Mouse (Mus musculus) hindbrain, embryonic 12.5 days (tissue): ENCODE measurements around the gene Tmprss9. TPM values are rescaled to one million over a fixed set of nuclear protein-coding genes. Genes with fewer than 3 reads are reported as not detected.

Experiments used
- microRNA counts: library from miRNA; unstranded; fragments of <30 nt; microRNA quantifications from one replicate; lab custom pipeline; 2017
- microRNA-seq: library from miRNA; unstranded; fragments of <30 nt; microRNA quantifications from one replicate; pipeline ENCODE4, GENCODE M21; 2017
- polyA plus RNA-seq: library from polyadenylated mRNA; unstranded; fragments of >200 nt; fragmentation: Nextera tagmentation; extraction: Ambion mirVana; gene quantifications from 2 replicates; pipeline ENCODE4 v1.2.1, GENCODE M21; 2016

The Tmprss9 gene
- polyA plus RNA-seq, 1 experiment from 2014 or later = 0.08 TPM

MicroRNA genes within 50 kb of the gene (microRNA counts, 519-probe panel; counts per million panel counts)
- 470 counts per million, percentile 58 among the panel's probes with 10 or more counts for microRNA mmu-miR-1982 (lab: Ali Mortazavi, UCI)

Small RNA genes within 50 kb of the gene (microRNA-seq; reads per million reads assigned to microRNA genes)
- 2.7 reads per million, percentile 2 among the genes with 10 or more reads in this experiment for gene Mir1982

Other genes with a start within 250 kb of the Tmprss9 start
- gene Csnk1g2, start 249.0 kb upstream of the Tmprss9 start, polyA plus RNA-seq = 190 and 192 TPM in 2 replicates
- 87.8 and 96.4 TPM in 2 replicates for gene Btbd2, start 214.8 kb upstream of the Tmprss9 start, polyA plus RNA-seq
- gene Mknk2, start 193.7 kb upstream of the Tmprss9 start, polyA plus RNA-seq = 88.1 and 90.3 TPM in 2 replicates
- gene Mob3a, start 169.9 kb upstream of the Tmprss9 start, polyA plus RNA-seq = 56.5 and 62.9 TPM in 2 replicates
- gene Izumo4, start 169.7 kb upstream of the Tmprss9 start, polyA plus RNA-seq = 27.1 and 30.5 TPM in 2 replicates
- 101 TPM in 2 replicates for gene Ap3d1, start 129.6 kb upstream of the Tmprss9 start, polyA plus RNA-seq
- gene Dot1l, start 116.6 kb upstream of the Tmprss9 start, polyA plus RNA-seq = 25.9 and 27.4 TPM in 2 replicates
- 65.3 and 71.8 TPM in 2 replicates for gene Sf3a2, start 73.7 kb upstream of the Tmprss9 start, polyA plus RNA-seq
- gene Plekhj1, start 73.2 kb upstream of the Tmprss9 start, polyA plus RNA-seq = 139 TPM in 2 replicates
- not detected in 2 replicates for gene Amh, start 66.6 kb upstream of the Tmprss9 start, polyA plus RNA-seq
- gene Jsrp1, start 58.4 kb upstream of the Tmprss9 start, polyA plus RNA-seq = 0.83 and 1.7 TPM in 2 replicates
- gene Oaz1, start 45.2 kb upstream of the Tmprss9 start, polyA plus RNA-seq = 1,255 and 1,389 TPM in 2 replicates
- gene Lingo3, start 27.8 kb upstream of the Tmprss9 start, polyA plus RNA-seq = 0.74 and 0.94 TPM in 2 replicates
- gene Lsm7, start 16.6 kb upstream of the Tmprss9 start, polyA plus RNA-seq = 214 and 250 TPM in 2 replicates
- 56.6 and 58.8 TPM in 2 replicates for gene Sppl2b, start 16.6 kb upstream of the Tmprss9 start, polyA plus RNA-seq
- gene Timm13, start 29.1 kb downstream of the Tmprss9 start, polyA plus RNA-seq = 271 and 305 TPM in 2 replicates
- gene Lmnb2, start 46.4 kb downstream of the Tmprss9 start, polyA plus RNA-seq = 56.8 and 57.9 TPM in 2 replicates
- gene Gadd45b, start 58.2 kb downstream of the Tmprss9 start, polyA plus RNA-seq = 11.8 and 15.8 TPM in 2 replicates
- 10.1 and 10.7 TPM in 2 replicates for gene Gng7, start 143.1 kb downstream of the Tmprss9 start, polyA plus RNA-seq
- gene Diras1, start 153.8 kb downstream of the Tmprss9 start, polyA plus RNA-seq = 16.4 and 16.7 TPM in 2 replicates
- 33.8 and 37.0 TPM in 2 replicates for gene Slc39a3, start 165.6 kb downstream of the Tmprss9 start, polyA plus RNA-seq
- 259 and 269 TPM in 2 replicates for gene Sgta, start 188.3 kb downstream of the Tmprss9 start, polyA plus RNA-seq
- 57.5 and 58.0 TPM in 2 replicates for gene Thop1, start 198.2 kb downstream of the Tmprss9 start, polyA plus RNA-seq
- gene Creb3l3, start 227.0 kb downstream of the Tmprss9 start, polyA plus RNA-seq = 0.12 and 0.46 TPM in 2 replicates
- 223 and 232 TPM in 2 replicates for gene Map2k2, start 234.1 kb downstream of the Tmprss9 start, polyA plus RNA-seq